Mouse (Mus musculus): ENCODE measurements around the gene Mrpl43. TPM values are rescaled to one million over a fixed set of nuclear protein-coding genes. Genes with fewer than 3 reads are reported as not detected.

Gene Mrpl43
- 76.9 and 81.8 TPM in 2 replicates for polyA plus RNA-seq (2015; fragmentation: Nextera tagmentation; extraction: Ambion mirVana)

DNA sequence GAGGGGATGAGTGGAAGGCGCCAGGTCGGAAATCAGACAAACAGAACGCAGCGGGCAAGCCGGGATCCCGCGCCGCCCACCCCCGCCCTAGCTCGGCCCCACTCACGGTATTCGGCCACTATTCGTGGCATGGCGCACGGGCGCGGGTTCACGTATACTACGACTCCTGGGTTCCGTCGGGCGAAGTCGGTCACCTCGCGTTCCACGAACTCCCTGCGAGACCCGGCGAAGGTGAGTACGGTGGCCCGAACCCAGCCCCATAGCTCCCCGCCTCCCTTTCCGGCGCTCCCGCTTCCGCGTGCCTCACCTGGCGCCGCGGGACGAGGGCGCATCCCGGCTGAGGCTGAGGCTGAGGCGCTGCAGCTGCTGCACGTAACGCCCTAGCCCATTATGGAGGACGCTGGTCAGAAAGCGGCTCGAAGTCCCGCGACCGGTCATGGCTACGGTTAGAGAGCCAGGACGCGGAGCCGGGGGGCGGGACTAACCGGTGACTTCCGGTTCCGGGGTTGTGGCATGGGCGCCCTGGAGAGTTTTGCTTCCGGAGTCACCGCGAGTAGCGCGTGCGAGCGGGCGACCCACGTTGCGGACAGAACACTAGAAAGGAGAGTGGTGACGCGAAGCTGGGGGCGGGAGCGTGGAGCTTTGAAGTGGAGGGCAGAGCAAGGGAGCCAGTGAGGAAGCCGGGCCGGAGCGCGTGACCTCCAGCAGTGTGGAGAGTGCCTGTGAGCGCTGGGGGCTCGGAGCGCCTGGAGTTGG lies at the start of gene Mrpl43:
Mrpl43 (minus strand) TSS at position 486 of the 756 bp plus-strand sequence.
- H3K27me3 ChIP-seq (replicated peaks; ENCODE audit: control insufficient read depth, insufficient read depth, low read length): no peaks in the 10 kb centered on the region
- peak within 1 kb of the TSS; percentile 63 for H3K9ac ChIP-seq (replicated peaks; ENCODE audit: low read depth, low read length)
- under 1% methylated on average over 82 of the region's 82 CpGs for WGBS
- H3K36me3 ChIP-seq (ENCODE audit: control insufficient read depth, insufficient read depth): peaks cover 8% of the 10 kb centered on the region
- peak within 1 kb of the TSS; percentile 81 for H3K4me2 ChIP-seq (ENCODE audit: low read length)
- H3K4me1 ChIP-seq (replicated peaks; ENCODE audit: control insufficient read depth, insufficient read depth, low read length): peaks cover 24% of the 10 kb centered on the region
- peak; percentile 92 for ATAC-seq
- H3K27ac ChIP-seq (ENCODE audit: low read length): peak within 1 kb of the TSS; percentile 68
- H3K4me3 ChIP-seq (replicated peaks; ENCODE audit: low read length): peak within 1 kb of the TSS; percentile 77
- H3K9me3 ChIP-seq (ENCODE audit: control insufficient read depth, low read length): no peaks in the 10 kb centered on the region

DNA sequence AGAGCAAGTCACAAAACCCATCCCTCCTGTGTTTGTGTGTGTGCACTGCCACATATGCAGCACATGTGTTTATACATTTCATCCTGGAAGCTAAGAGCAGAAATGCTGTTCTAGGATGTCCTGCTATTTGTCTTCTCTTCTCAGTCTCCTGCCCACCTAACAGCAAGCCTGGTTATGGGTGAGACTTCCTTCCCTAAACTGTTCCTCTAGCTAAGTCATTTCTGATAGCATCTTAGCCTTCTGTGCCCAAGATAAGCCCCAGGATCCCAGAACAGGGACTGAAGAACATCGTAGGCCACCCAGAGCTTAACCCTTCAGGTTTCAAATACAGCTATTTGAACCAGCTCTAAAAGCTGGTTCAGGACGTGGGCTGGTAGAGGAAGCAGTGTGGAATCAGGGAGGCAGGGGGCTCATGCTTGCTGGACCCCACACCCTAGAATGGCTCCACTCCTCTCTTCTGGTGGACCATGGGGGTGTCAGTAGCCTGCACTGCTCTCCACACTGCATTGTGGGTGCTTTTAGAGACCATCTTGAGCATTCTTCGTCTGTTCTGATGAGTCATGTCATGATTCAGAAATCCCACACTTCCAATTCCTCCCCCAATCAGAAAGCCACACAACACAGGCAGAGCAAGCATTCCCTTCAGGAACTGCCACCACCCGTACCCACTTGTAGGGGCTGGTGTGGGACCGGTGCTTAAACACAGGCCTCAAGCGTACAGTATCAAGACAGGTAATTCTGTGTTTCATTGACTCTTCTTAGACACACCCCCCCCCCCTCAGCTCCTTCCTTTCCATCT lies 48.8 kb upstream of the Mrpl43 start:
- Histone ChIP-seq H3K4me3 (replicated peaks; ENCODE audit: low read length) (no peak overlapping the region), H3K27me3 (replicated peaks; ENCODE audit: control insufficient read depth, insufficient read depth, low read length) (no peaks in the 10 kb centered on the region), H3K27ac (ENCODE audit: low read length) (no peak overlapping the region), H3K4me1 (replicated peaks; ENCODE audit: control insufficient read depth, insufficient read depth, low read length) (peaks cover 24% of the 10 kb centered on the region), H3K9me3 (ENCODE audit: control insufficient read depth, low read length) (no peaks in the 10 kb centered on the region), H3K36me3 (ENCODE audit: control insufficient read depth, insufficient read depth) (peaks cover 15% of the 10 kb centered on the region; the same call in 1 of the 2 replicates), H3K9ac (replicated peaks; ENCODE audit: low read depth, low read length) (no peak overlapping the region), H3K4me2 (ENCODE audit: low read length) (no peak overlapping the region)
- ATAC-seq: no peak
- 88% methylated on average over 6 of the region's 6 CpGs for WGBS

DNA sequence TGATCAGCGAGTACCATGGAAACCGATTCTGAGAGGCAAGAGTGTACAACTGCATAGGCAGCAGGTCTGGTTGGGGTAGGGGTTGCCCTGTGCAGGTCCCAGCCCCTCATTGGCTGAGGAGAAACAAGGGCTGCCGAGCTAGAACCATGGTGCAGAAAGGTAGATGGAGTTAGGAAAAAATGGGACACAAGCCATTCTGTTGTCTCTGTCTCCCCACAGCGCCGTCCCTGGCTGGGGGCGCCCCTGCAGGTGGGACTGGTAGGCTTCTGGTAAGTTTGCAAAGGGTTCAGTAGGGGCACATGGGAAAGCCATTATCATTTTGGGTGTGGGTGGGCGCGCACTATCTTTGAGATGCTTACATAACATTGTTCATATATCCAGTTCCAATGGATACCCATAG lies 47.2 kb upstream of the Mrpl43 start:
- 88% methylated on average over 8 of the region's 8 CpGs for WGBS
- Histone ChIP-seq H3K4me3 (replicated peaks; ENCODE audit: low read length) (no peak overlapping the region), H3K4me2 (ENCODE audit: low read length) (no peak overlapping the region), H3K27me3 (replicated peaks; ENCODE audit: control insufficient read depth, insufficient read depth, low read length) (no peaks in the 10 kb centered on the region), H3K27ac (ENCODE audit: low read length) (no peak overlapping the region), H3K9me3 (ENCODE audit: control insufficient read depth, low read length) (no peaks in the 10 kb centered on the region), H3K9ac (replicated peaks; ENCODE audit: low read depth, low read length) (no peak overlapping the region), H3K36me3 (ENCODE audit: control insufficient read depth, insufficient read depth) (peaks cover 15% of the 10 kb centered on the region; the same call in 1 of the 2 replicates), H3K4me1 (replicated peaks; ENCODE audit: control insufficient read depth, insufficient read depth, low read length) (peaks cover 33% of the 10 kb centered on the region)
- no peak for ATAC-seq

DNA sequence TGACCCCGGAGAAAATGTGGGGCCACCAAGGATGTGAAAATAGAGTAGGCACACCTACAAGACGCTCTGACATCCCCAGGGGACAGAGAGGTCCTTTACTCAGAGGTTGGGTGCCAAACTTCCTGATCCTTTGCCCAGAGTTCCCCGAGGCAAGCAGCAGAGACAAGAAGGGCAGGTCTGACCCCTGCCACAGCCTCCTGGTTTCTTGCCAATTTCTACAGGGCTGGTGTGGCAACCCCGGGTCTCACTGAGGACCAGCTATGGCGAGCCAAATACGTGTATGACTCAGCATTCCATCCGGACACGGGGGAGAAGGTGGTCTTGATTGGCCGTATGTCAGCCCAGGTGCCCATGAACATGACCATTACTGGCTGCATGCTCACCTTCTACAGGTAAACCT lies 43.3 kb upstream of the Mrpl43 start:
- no peak overlapping the region; the same call in 1 of the 2 replicates for H3K4me2 ChIP-seq (ENCODE audit: low read length)
- H3K4me3 ChIP-seq (replicated peaks; ENCODE audit: low read length): no peak overlapping the region
- no peak overlapping the region for H3K27ac ChIP-seq (ENCODE audit: low read length)
- no peak overlapping the region for H3K9ac ChIP-seq (replicated peaks; ENCODE audit: low read depth, low read length)
- peaks cover 39% of the 10 kb centered on the region for H3K4me1 ChIP-seq (replicated peaks; ENCODE audit: control insufficient read depth, insufficient read depth, low read length)
- 77% methylated on average over 9 of the region's 9 CpGs for WGBS
- peaks cover 12% of the 10 kb centered on the region; the same call in 1 of the 2 replicates for H3K36me3 ChIP-seq (ENCODE audit: control insufficient read depth, insufficient read depth)
- no peak for ATAC-seq
- no peaks in the 10 kb centered on the region for H3K9me3 ChIP-seq (ENCODE audit: control insufficient read depth, low read length)
- H3K27me3 ChIP-seq (replicated peaks; ENCODE audit: control insufficient read depth, insufficient read depth, low read length): no peaks in the 10 kb centered on the region

DNA sequence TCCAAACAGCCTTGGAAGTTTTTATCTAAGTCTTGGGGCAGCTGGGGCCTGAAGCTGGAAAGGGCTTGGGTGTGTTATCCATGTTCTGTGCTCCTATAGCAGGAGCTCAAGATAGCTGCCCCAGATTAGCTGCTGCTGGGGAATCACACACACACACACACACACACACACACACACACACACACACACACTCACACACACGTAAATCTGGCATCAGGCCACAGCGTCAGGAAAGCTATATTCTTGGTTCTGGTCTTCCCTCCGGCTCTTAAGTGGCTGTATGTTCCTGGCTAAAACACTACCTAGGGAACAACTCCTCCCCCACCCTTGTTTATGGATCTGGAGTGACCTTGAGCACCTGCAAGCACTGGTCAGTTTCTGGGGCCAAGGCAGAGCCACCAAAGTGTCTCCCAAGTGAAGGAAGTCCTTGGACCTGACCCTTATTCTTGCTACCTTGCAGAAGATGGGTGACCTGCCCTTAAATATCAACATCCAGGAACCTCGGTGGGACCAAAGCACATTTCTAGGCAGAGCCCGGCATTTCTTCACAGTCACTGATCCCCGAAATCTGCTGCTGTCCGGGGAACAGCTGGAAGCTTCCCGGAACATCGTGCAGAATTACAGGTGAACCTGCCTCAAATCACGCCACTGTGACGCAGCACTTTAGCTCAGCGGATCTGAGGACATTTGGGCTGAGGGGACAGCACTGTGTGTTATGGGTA lies 42.6 kb upstream of the Mrpl43 start:
- peak overlapping the region; percentile 79 for H3K4me2 ChIP-seq (ENCODE audit: low read length)
- no peaks in the 10 kb centered on the region for H3K9me3 ChIP-seq (ENCODE audit: control insufficient read depth, low read length)
- no peak for ATAC-seq
- H3K4me1 ChIP-seq (replicated peaks; ENCODE audit: control insufficient read depth, insufficient read depth, low read length): peaks cover 39% of the 10 kb centered on the region
- H3K36me3 ChIP-seq (ENCODE audit: control insufficient read depth, insufficient read depth): peaks cover 10% of the 10 kb centered on the region; the same call in 1 of the 2 replicates
- H3K4me3 ChIP-seq (replicated peaks; ENCODE audit: low read length): peak overlapping the region; percentile 44
- peak overlapping the region; percentile 87 for H3K27ac ChIP-seq (ENCODE audit: low read length)
- peak overlapping the region; percentile 49 for H3K9ac ChIP-seq (replicated peaks; ENCODE audit: low read depth, low read length)
- 79% methylated on average over 12 of the region's 12 CpGs for WGBS
- H3K27me3 ChIP-seq (replicated peaks; ENCODE audit: control insufficient read depth, insufficient read depth, low read length): no peaks in the 10 kb centered on the region

DNA sequence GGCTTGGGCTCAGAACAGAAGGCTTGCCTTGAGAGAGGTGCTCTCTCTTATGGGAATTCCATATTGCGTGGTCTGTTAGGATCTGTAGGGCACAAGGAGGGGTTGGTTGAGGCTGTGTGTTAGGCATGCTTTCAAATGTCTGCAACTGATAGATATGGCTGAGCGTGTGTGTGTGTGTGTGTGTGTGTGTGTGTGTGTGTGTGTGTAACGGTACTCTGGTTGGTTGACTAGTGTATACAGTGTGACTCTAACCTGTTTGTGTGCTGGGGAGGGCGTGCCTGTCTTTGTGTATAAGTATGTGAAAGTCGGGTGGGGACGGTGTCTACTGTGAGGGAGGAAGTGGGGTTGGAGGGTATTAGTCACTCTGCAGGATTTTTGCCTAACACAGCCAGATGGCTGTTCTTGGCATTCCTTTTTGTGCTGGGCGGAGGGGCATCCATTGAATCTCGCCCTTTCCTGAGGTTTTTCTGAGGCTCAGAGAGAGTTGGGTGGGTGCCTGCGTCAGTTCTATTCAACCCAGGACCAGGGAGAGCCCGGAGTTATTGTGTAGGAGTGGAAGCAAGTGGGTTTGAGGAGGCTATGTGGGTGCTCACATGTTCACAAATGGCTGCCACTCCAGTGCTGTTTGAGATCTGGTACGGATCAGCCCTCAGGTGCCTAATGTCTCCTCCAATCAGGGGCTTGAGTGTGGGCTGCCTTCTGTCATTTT lies 41.8 kb upstream of the Mrpl43 start:
- WGBS: 18% methylated on average over 11 of the region's 11 CpGs
- peak; percentile 65 for ATAC-seq

DNA sequence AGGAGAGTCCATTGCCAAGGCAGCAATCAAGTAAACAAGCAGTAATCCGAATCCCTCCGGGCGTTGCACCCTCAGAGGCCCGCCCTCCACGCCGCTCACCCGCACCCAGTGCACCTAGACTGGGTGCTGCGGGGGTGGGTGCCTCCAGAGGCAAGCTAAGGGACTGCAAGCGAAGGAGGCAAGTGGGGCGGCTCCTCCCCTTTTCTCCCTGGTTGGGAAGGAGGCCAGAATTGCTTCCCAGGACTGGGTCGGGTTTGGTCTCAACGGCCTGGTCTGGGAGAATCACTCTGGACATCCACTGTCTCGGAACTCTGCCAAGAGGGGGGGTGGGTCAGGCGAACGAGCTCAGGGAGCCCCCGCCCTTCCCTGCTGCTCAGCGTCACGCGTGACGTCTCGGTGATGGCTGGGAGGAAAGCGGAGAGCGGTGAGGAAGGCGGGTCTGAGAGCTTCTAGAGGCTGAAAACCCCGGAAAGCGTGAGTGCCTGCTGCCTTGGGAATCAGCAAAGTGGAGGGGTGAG lies 41.2 kb upstream of the Mrpl43 start, which contains the start of gene Sfxn3:
Sfxn3 (plus strand) TSS at position 87 of the 518 bp plus-strand sequence.
- Histone ChIP-seq H3K4me2 (ENCODE audit: low read length) (peak within 1 kb of the TSS; percentile 79), H3K36me3 (ENCODE audit: control insufficient read depth, insufficient read depth) (peaks cover 8% of the 10 kb centered on the region; the same call in 1 of the 2 replicates), H3K4me1 (replicated peaks; ENCODE audit: control insufficient read depth, insufficient read depth, low read length) (peaks cover 39% of the 10 kb centered on the region), H3K4me3 (replicated peaks; ENCODE audit: low read length) (peak within 1 kb of the TSS; percentile 44), H3K27me3 (replicated peaks; ENCODE audit: control insufficient read depth, insufficient read depth, low read length) (no peaks in the 10 kb centered on the region), H3K9ac (replicated peaks; ENCODE audit: low read depth, low read length) (peak within 1 kb of the TSS; percentile 49), H3K27ac (ENCODE audit: low read length) (peak within 1 kb of the TSS; percentile 87), H3K9me3 (ENCODE audit: control insufficient read depth, low read length) (no peaks in the 10 kb centered on the region)
- under 1% methylated on average over 26 of the region's 26 CpGs for WGBS
- ATAC-seq: peak; percentile 87

More for the DNA sequence above, 41.8 kb upstream of the Mrpl43 start:
- H3K9ac ChIP-seq (replicated peaks; ENCODE audit: low read depth, low read length): peak overlapping the region; percentile 49
- peak overlapping the region; percentile 79 for H3K4me2 ChIP-seq (ENCODE audit: low read length)
- H3K27ac ChIP-seq (ENCODE audit: low read length): peak overlapping the region; percentile 87
- no peaks in the 10 kb centered on the region for H3K9me3 ChIP-seq (ENCODE audit: control insufficient read depth, low read length)
- H3K4me1 ChIP-seq (replicated peaks; ENCODE audit: control insufficient read depth, insufficient read depth, low read length): peaks cover 39% of the 10 kb centered on the region
- peak overlapping the region; percentile 44 for H3K4me3 ChIP-seq (replicated peaks; ENCODE audit: low read length)
- peaks cover 10% of the 10 kb centered on the region; the same call in 1 of the 2 replicates for H3K36me3 ChIP-seq (ENCODE audit: control insufficient read depth, insufficient read depth)
- H3K27me3 ChIP-seq (replicated peaks; ENCODE audit: control insufficient read depth, insufficient read depth, low read length): no peaks in the 10 kb centered on the region

DNA sequence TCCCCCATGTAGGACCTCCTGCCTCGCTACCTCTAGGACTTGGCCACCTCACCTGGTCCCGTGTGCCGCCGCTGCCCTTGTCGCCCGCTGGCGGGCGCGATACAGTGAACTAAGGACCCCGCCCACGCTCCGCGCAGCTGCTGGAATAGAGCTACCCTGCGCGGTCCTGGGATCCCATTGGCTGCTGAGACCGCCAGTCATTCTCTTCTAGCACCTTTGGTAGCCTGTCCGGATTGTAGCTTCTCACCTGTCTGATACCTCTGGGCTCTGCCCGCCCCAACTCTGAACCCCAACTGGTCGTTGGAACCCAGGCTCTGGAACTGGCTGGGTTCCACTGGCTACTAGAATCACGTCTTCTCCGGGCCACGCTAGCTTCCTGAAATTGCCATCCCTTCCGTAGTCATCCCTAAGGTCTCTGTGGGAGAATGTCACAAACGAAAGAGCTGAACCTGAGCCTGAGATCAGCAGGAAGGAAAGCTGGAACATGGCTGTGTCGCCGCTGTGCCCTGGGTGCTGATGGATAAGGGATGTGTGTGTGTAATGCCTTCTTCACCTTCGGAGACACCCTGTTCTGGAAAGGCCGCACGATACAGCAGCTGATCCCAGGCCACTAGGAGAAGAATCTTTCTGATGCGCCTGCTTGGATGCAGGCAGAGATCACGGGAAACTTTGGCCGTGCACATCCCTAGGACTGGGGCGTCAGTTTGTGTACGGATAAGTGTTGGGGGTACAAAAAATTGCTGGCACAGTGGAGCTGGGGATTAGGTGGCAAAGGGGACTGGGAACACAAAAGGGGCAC lies 40.5 kb upstream of the Mrpl43 start:
- H3K36me3 ChIP-seq (ENCODE audit: control insufficient read depth, insufficient read depth): peaks cover 4% of the 10 kb centered on the region; the same call in 1 of the 2 replicates
- 1% methylated on average over 34 of the region's 34 CpGs for WGBS
- peak overlapping the region; percentile 87 for H3K27ac ChIP-seq (ENCODE audit: low read length)
- no peaks in the 10 kb centered on the region for H3K27me3 ChIP-seq (replicated peaks; ENCODE audit: control insufficient read depth, insufficient read depth, low read length)
- H3K4me2 ChIP-seq (ENCODE audit: low read length): peak overlapping the region; percentile 79
- peaks cover 39% of the 10 kb centered on the region for H3K4me1 ChIP-seq (replicated peaks; ENCODE audit: control insufficient read depth, insufficient read depth, low read length)
- H3K9ac ChIP-seq (replicated peaks; ENCODE audit: low read depth, low read length): peak overlapping the region; percentile 49
- H3K4me3 ChIP-seq (replicated peaks; ENCODE audit: low read length): peak overlapping the region; percentile 44
- ATAC-seq: peak; percentile 53
- no peaks in the 10 kb centered on the region for H3K9me3 ChIP-seq (ENCODE audit: control insufficient read depth, low read length)
